Mouse (Mus musculus) G1E (cell line): ENCODE measurements around the gene Tmem74b. TPM values are rescaled to one million over a fixed set of nuclear protein-coding genes. Genes with fewer than 3 reads are reported as not detected.
A peak's percentile ranks its signal among the peaks of the same experiment; 100 is the strongest.

Experiments used
- ATAC-seq: 2 replicates; pipeline ENCODE4 v1.8.0; 2016; ENCODE audit warnings: mild to moderate bottlenecking; ENCODE audit not compliant: insufficient number of reproducible peaks, poor library complexity, low FRiP score, severe bottlenecking; ENCODE audit errors: extremely low read depth
- DNase-seq: peaks from one replicate; pipeline ENCODE4 v3.0.0; 2012; ENCODE audit warnings: low spot score
- H3K27me3 ChIP-seq: 2 replicates; pipeline ENCODE4 v1.6.1; 2012; ENCODE audit warnings: mild to moderate bottlenecking, low read length, inconsistent platforms; ENCODE audit not compliant: insufficient read depth
- H3K36me3 ChIP-seq: replicated peaks from 2 replicates; pipeline ENCODE3; 2012; ENCODE audit warnings: mild to moderate bottlenecking, inconsistent platforms
- H3K4me1 ChIP-seq: 2 replicates; pipeline ENCODE4 v1.6.1; 2012; ENCODE audit warnings: low read depth, low read length, inconsistent platforms, mixed read lengths; ENCODE audit not compliant: insufficient read depth
- H3K4me3 ChIP-seq: 2 replicates; pipeline ENCODE4 v1.5.1; 2012; ENCODE audit warnings: low read depth, mild to moderate bottlenecking, inconsistent platforms, low read length, moderate library complexity, mixed read lengths
- H3K9me3 ChIP-seq: replicated peaks from 2 replicates; pipeline ENCODE4 v1.6.1; 2012; ENCODE audit warnings: inconsistent platforms
- CTCF ChIP-seq: IDR thresholded peaks from 2 replicates; pipeline ENCODE4 v1.5.1; 2012; ENCODE audit warnings: low read depth, low read length, inconsistent platforms, mixed read lengths
- GATA1 ChIP-seq: IDR thresholded peaks from 2 replicates; pipeline ENCODE4 v1.6.1; 2012; ENCODE audit warnings: borderline replicate concordance, low read length, inconsistent platforms, mixed read lengths
- GATA2 ChIP-seq: IDR thresholded peaks from 2 replicates; pipeline ENCODE4 v1.6.1; 2012; ENCODE audit warnings: low read depth, low read length, inconsistent platforms, borderline replicate concordance
- POLR2AphosphoS5 ChIP-seq: IDR thresholded peaks from 2 replicates; pipeline ENCODE4 v1.6.1; 2012; ENCODE audit warnings: low read depth, low read length, inconsistent platforms; ENCODE audit not compliant: insufficient replicate concordance
- TAL1 ChIP-seq: conservative IDR thresholded peaks from 2 replicates; pipeline ENCODE4 v1.6.1; 2012; ENCODE audit warnings: low read depth, low read length, inconsistent platforms, mixed read lengths
- polyA plus RNA-seq: library from polyadenylated mRNA; stranded (reverse); fragments of >175 nt; gene quantifications from 2 replicates; pipeline ENCODE4 v1.2.3, GENCODE M21; 2012
- total RNA-seq, 2 experiments: library from RNA; stranded (forward) in 1 of 2; stranded (reverse) in 1 of 2; fragments of 200-1000 nt in 1 of 2; fragments of >200 nt in 1 of 2; fragmentation: Nextera tagmentation in 1 of 2; gene quantifications; 2 replicates each; pipeline ENCODE4 v1.2.3; 2014 to 2017

The Tmem74b gene
- total RNA-seq (2014; fragmentation: Nextera tagmentation) (not detected in 2 replicates), total RNA-seq (2017) (not detected in 2 replicates), polyA plus RNA-seq (not detected in 2 replicates)

DNA sequence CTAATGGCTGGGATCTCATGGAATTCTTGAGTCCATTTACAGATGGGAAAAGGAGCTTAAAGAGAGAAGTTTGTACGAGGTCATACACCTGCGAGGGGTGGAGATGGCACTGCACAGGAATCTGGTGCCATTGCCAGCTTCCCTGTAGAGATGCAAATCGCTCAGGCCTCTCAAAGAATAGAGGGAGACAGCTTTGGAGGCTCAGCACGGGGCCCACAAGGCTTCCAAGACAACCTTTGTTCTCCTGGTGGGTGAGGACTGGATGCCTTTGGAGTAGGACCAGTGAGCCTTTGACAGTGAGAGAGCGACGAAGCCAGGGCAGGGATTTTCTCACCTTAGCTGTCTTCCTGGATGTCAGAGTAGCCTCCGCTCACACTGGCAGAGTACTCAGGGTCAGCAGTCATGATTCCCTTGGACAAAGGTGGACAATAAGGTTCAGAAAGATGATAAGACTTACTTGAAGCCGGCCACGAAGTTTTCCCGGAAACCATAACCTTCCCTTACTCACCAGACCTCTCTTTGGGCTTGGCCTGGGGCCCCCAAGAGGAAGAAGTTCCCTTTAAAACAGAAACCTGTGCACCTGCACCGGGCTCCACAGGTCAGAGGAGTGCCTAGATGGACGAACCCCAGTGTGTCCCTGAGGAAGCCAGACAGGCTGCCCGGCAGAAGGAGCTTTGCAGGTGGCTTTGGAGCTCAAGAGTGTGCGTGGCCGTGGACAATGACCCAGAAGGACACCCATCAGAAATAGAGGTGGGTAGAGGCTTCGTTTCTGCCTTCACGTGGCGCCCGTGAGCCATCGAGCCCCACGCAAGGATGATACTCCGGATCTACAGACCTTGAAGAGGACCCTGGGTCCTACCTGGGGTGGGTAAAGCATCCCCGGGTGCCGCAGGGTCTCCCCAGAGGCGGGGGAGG, at the start of gene Tmem74b:
Tmem74b (plus strand) TSS at position 778 of the 915 bp plus-strand sequence.
- TF ChIP-seq GATA1 (no peak), POLR2AphosphoS5 (no peak), TAL1 (no peak), GATA2 (no peak), CTCF (no peak)
- Histone ChIP-seq H3K4me1 (no peaks in the 10 kb centered on the region), H3K9me3 (peaks cover 5% of the 10 kb centered on the region; the same call in 1 of the 2 replicates), H3K4me3 (no peak within 1 kb of the TSS), H3K27me3 (peaks cover 6% of the 10 kb centered on the region; the same call in 1 of the 2 replicates), H3K36me3 (no peaks in the 10 kb centered on the region)
- DNase-seq, result no peak
- no peak for ATAC-seq

- H3K4me3 ChIP-seq, result no peak overlapping the region
- ATAC-seq, result no peak
- DNase-seq, result no peak
- no peaks in the 10 kb centered on the region for H3K9me3 ChIP-seq
- no peak for TF ChIP-seq GATA2
- TF ChIP-seq CTCF, result no peak
- no peak for TF ChIP-seq POLR2AphosphoS5
- H3K4me1 ChIP-seq, result no peaks in the 10 kb centered on the region
- no peaks in the 10 kb centered on the region for H3K36me3 ChIP-seq
- H3K27me3 ChIP-seq, result 0 out of 2 replicates have a peak, but pooled peaks cover 2% of the 10 kb centered on the region
These were observed 49.8 kb upstream of the Tmem74b start for GRCm38 (mm10) chr2:151652053-151652452.

- TF ChIP-seq GATA2 (no peak), GATA1 (no peak), CTCF (no peak)
- ATAC-seq, result no peak
- no peaks in the 10 kb centered on the region; the same call in 1 of the 2 replicates for H3K9me3 ChIP-seq
- no peaks in the 10 kb centered on the region for H3K36me3 ChIP-seq
- H3K4me1 ChIP-seq, result no peaks in the 10 kb centered on the region; the same call in 1 of the 2 replicates
- H3K27me3 ChIP-seq, result peaks cover 3% of the 10 kb centered on the region; the same call in 1 of the 2 replicates
- H3K4me3 ChIP-seq, result no peak within 1 kb of the TSS
- DNase-seq, result no peak
These were observed 33.4 kb upstream of the Tmem74b start, which contains the start of gene Rad21l for GRCm38 (mm10) chr2:151668433-151668832. TSS of gene Rad21l (minus strand) at chr2:151668533.

DNA sequence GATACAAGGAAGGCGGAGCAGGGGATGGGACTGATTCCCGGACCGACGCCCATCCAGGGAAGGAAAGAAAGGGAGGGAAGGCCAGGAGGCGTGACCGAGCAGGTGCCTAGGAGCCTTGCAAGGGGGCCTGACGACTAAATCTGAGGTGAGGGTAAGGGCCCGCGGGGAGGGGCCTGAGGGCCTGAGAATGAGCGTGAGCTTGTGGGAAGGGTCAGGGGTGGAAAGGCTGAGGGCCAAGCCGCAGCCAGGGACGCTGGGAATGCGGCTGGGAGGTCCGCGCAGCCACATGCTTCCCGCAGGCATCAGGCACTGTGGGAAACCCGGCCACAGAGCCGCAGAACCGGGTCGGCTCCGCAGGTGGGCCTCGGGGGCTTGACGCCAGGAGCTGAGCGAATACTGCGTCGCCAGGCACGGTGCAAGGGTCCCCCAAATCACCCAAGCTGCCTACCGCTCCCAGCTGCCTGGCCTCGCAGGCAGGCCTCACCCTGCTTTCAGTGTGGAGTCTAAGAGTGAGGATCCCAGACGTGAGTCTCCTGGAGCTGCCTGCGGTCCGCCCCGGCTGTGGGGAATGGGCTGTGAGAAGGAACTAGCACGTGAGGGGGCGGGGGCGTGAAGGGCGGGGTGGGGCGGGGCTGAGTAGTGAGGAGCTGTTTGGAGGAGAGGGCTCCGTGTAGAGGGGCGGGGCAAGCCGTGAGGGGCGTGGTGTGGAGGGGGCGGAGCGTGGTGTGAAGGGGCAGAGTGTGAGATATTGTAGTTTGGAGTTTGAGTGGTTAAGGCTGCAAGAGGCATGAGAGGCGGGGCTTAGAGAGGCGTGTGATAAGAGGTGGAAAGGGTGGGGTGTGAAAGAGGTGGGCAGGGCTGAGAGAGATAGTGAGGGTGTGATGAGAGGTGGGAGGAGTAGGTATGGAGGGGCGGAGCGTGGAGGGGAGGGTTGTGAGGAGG, 31.5 kb upstream of the Tmem74b start:
- H3K27me3 ChIP-seq, result peaks cover 3% of the 10 kb centered on the region; the same call in 1 of the 2 replicates
- ATAC-seq (0 out of 2 replicates have a peak, but pooled peaks have one; percentile 22), DNase-seq (no peak)
- H3K4me3 ChIP-seq, result no peak overlapping the region
- H3K36me3 ChIP-seq, result no peaks in the 10 kb centered on the region
- H3K4me1 ChIP-seq, result no peaks in the 10 kb centered on the region; the same call in 1 of the 2 replicates
- H3K9me3 ChIP-seq, result no peaks in the 10 kb centered on the region; the same call in 1 of the 2 replicates
- TF ChIP-seq POLR2AphosphoS5 (no peak), GATA2 (no peak), CTCF (no peak), TAL1 (no peak), GATA1 (no peak)

- DNase-seq (no peak), ATAC-seq (no peak)
- H3K27me3 ChIP-seq, result peaks cover 3% of the 10 kb centered on the region; the same call in 1 of the 2 replicates
- no peak overlapping the region for H3K4me3 ChIP-seq
- TF ChIP-seq CTCF (no peak), GATA2 (no peak), GATA1 (no peak), TAL1 (no peak), POLR2AphosphoS5 (no peak)
- H3K9me3 ChIP-seq, result no peaks in the 10 kb centered on the region; the same call in 1 of the 2 replicates
- no peaks in the 10 kb centered on the region for H3K36me3 ChIP-seq
- no peaks in the 10 kb centered on the region; the same call in 1 of the 2 replicates for H3K4me1 ChIP-seq
These were observed 30.9 kb upstream of the Tmem74b start for GRCm38 (mm10) chr2:151670968-151671329.
